Mouse (Mus musculus): ENCODE results near the gene Olfr115.

Olfr115 gene

DNA sequence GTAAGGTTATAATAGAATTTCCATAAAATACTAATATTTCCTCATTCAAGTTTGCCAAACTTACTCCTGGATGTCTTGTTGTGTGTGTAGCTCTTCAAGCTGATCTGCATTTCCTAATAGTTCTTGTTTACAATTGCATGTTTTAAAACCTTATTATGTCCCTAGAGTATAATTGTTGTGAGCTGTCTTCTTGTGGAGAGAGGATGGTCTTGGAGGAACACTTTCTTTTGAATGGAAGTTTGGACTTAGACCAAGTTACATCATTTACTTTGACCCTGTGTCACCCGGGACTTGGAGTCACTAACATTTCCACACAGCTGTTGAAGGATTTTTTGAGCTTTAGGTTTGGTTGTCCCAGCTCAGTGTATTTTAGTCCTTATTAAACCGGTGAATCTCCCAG, at the start of gene Olfr115, which contains the start of gene Olfr116:
Olfr115 (minus strand) TSS at position 101 of the 400 bp plus-strand sequence.
Olfr116 (minus strand) TSS at position 191 of the 400 bp plus-strand sequence.
- DNase-seq, result no peak

GRCm38 (mm10) chr17:37666688-37667087, 39.8 kb upstream of the Olfr115 start, which contains the start of gene Olfr118:
Gene Olfr118, plus strand, starts transcription at chr17:37666988.
- DNase-seq, result no peak

DNA sequence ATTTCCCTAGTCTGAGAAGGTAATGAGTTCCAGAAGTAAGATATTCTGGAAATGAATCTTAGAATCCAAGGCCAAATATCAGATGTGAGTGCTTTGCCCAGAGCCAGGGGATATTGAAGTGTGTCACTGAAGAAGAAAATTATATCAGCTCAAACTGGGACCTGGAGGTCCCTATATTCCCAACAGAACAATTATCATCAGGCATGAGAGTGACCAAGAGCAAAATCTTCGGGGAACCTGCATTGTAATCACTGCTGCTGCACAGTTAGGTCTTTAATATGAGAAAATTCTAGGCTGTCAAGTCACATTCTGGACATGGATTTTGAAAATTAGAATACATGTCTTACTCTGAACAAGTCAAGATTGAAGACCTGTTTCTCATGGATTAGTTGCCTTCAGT, 36.8 kb upstream of the Olfr115 start, which contains the start of gene Olfr117:
Olfr117 (minus strand) TSS at position 101 of the 400 bp plus-strand sequence.
- no peak for DNase-seq

DNA sequence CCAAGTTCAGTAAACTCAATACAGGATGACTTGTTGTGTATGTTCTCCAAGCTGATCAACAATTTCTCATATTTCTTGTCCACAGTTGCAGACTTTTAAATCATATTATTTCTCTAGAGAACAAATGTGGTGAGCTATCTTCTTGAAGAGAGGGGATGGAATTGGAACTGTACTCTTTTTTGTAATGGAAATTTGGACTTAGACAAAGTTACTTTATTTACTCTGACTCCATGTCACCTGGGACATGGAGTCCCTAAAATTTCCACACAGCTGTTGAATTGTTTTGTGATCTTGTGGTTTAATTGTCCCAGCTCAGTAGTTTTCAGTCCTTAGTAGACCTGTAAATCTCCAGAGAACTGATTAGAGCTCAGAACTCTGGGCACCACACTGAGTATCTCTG, 34.3 kb downstream of the Olfr115 start, which contains the start of gene Olfr114:
Olfr114 (minus strand) TSS at position 101 of the 400 bp plus-strand sequence.
- no peak for DNase-seq

DNA sequence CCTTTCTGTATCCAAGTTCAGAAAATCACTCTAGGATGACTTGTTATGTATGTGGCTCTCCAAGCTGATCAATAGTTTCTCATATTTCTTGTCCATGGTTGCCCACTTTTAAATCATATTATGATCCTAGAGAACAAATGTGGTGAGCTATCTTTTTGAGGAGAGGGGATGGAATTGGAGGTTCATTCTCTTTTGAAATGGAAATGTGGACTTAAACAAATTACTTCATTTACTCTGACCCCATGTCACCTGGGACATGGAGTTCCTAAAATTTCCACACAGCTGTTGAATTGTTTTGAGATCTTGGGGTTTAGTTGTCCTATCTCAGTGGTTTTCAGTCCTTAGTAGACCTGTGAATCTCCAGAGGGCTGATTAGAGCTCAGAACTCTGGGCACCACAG, 49.3 kb downstream of the Olfr115 start, which contains the start of gene Olfr113:
Olfr113 (minus strand) TSS at position 101 of the 400 bp plus-strand sequence.
- no peak for DNase-seq

GRCm38 (mm10) chr17:37569351-37569750, 57.6 kb downstream of the Olfr115 start, which contains the start of gene Olfr112:
Gene Olfr112, minus strand, starts transcription at chr17:37569451.
- no peak for DNase-seq
